Mouse (Mus musculus): ENCODE results near the gene Ppp4r2. TPM values are rescaled to one million over a fixed set of nuclear protein-coding genes. Genes with fewer than 3 reads are reported as not detected.
"Not testable (repeated sequence)": the region's sequence is repeated elsewhere in the genome, so short reads cannot be mapped to it uniquely, and the experiment has no call there.

Ppp4r2 gene
- total RNA-seq, 2 experiments from 2014 or later, result 76.6 to 79.9 TPM

GRCm38 (mm10) chr6:100829770-100830169, 3.7 kb upstream of the Ppp4r2 start:
- DNase-seq (ENCODE audit: low spot score in 2 of 2), result no peak

GRCm38 (mm10) chr6:100831188-100831587, 2.2 kb upstream of the Ppp4r2 start:
- DNase-seq (ENCODE audit: low spot score in 2 of 2), result no peak

- DNase-seq (ENCODE audit: low spot score in 2 of 2), result no peak
These were observed 1.7 kb upstream of the Ppp4r2 start for GRCm38 (mm10) chr6:100831751-100832150.

GRCm38 (mm10) chr6:100833811-100834481, 524 bp downstream of the Ppp4r2 start:
- DNase-seq (ENCODE audit: low spot score in 2 of 2), result peak; percentile 48 to 61

- no peak for DNase-seq (ENCODE audit: low spot score in 2 of 2)
These were observed 1.2 kb downstream of the Ppp4r2 start for GRCm38 (mm10) chr6:100834489-100835160.

- DNase-seq (ENCODE audit: low spot score in 2 of 2), result no peak
These were observed 11.6 kb downstream of the Ppp4r2 start for GRCm38 (mm10) chr6:100845058-100845457.

GRCm38 (mm10) chr6:100847264-100847663, 13.8 kb downstream of the Ppp4r2 start:
- DNase-seq (ENCODE audit: low spot score in 2 of 2), result no peak

GRCm38 (mm10) chr6:100848682-100849375, 15.4 kb downstream of the Ppp4r2 start:
- DNase-seq (ENCODE audit: low spot score in 2 of 2), result no peak

- DNase-seq (ENCODE audit: low spot score in 2 of 2), result no peak
These were observed 17.3 kb downstream of the Ppp4r2 start for GRCm38 (mm10) chr6:100850671-100851081.

GRCm38 (mm10) chr6:100851083-100851482, 17.7 kb downstream of the Ppp4r2 start:
- DNase-seq (ENCODE audit: low spot score in 2 of 2), result no peak

GRCm38 (mm10) chr6:100865321-100865720, 31.9 kb downstream of the Ppp4r2 start:
- DNase-seq (ENCODE audit: low spot score in 2 of 2), result no peak

GRCm38 (mm10) chr6:100865788-100866187, 32.4 kb downstream of the Ppp4r2 start:
- DNase-seq (ENCODE audit: low spot score in 2 of 2), result not testable (repeated sequence)

- DNase-seq (ENCODE audit: low spot score in 2 of 2), result not testable (repeated sequence)
These were observed 32.8 kb downstream of the Ppp4r2 start for GRCm38 (mm10) chr6:100866246-100866645.

- no peak for DNase-seq (ENCODE audit: low spot score in 2 of 2)
These were observed 35.4 kb downstream of the Ppp4r2 start for GRCm38 (mm10) chr6:100868863-100869262.

GRCm38 (mm10) chr6:100869909-100870308, 36.5 kb downstream of the Ppp4r2 start:
- no peak for DNase-seq (ENCODE audit: low spot score in 2 of 2)

GRCm38 (mm10) chr6:100873191-100873590, 39.8 kb downstream of the Ppp4r2 start:
- no peak for DNase-seq (ENCODE audit: low spot score in 2 of 2)

- peak; percentile 63 to 74 for DNase-seq (ENCODE audit: low spot score in 2 of 2)
These were observed 42.6 kb downstream of the Ppp4r2 start for GRCm38 (mm10) chr6:100875862-100876623.

GRCm38 (mm10) chr6:100876624-100877017, 43.2 kb downstream of the Ppp4r2 start:
- DNase-seq (ENCODE audit: low spot score in 2 of 2), result no peak

GRCm38 (mm10) chr6:100878546-100878945, 45.1 kb downstream of the Ppp4r2 start:
- no peak for DNase-seq (ENCODE audit: low spot score in 2 of 2)

GRCm38 (mm10) chr6:100879607-100880006, 46.2 kb downstream of the Ppp4r2 start:
- no peak for DNase-seq (ENCODE audit: low spot score in 2 of 2)

GRCm38 (mm10) chr6:100881657-100882056, 48.2 kb downstream of the Ppp4r2 start:
- DNase-seq (ENCODE audit: low spot score in 2 of 2), result no peak
